Mouse (Mus musculus) WW6 (cell line): ENCODE data around the gene Folr1.

Experiments
- DNase-seq: peaks from one replicate; pipeline ENCODE4 v3.0.0-alpha.2; 2013; ENCODE audit warnings: low read depth, low spot score

Folr1 gene

GRCm38 (mm10) chr7:101833352-101833751, 37.2 kb downstream of the Folr1 start:
- no peak for DNase-seq

- no peak for DNase-seq
These were observed 38.2 kb downstream of the Folr1 start for GRCm38 (mm10) chr7:101832372-101832771.

GRCm38 (mm10) chr7:101831437-101831836, 39.2 kb downstream of the Folr1 start:
- DNase-seq, result no peak

- DNase-seq, result no peak
These were observed 40.2 kb downstream of the Folr1 start for GRCm38 (mm10) chr7:101830373-101830772.

- no peak for DNase-seq
These were observed 46.6 kb downstream of the Folr1 start for GRCm38 (mm10) chr7:101823758-101824630.

- peak; percentile 64 for DNase-seq
These were observed 47.5 kb downstream of the Folr1 start for GRCm38 (mm10) chr7:101822836-101823757.

- DNase-seq, result no peak
These were observed 48.8 kb downstream of the Folr1 start for GRCm38 (mm10) chr7:101821571-101822501.

- DNase-seq, result no peak
These were observed 50.1 kb downstream of the Folr1 start for GRCm38 (mm10) chr7:101820295-101821030.

GRCm38 (mm10) chr7:101817861-101818401, 52.7 kb downstream of the Folr1 start, which contains the start of gene Phox2a:
Gene Phox2a, plus strand, starts transcription at chr7:101818313.
- DNase-seq, result no peak
